Mouse (Mus musculus) midbrain, embryonic 10.5 days (tissue): ENCODE data around the gene Gstm7. TPM values are rescaled to one million over a fixed set of nuclear protein-coding genes. Genes with fewer than 3 reads are reported as not detected.
"Not testable (repeated sequence)": the region's sequence is repeated elsewhere in the genome, so short reads cannot be mapped to it uniquely, and the experiment has no call there.

Experiments
- DNase-seq: peaks from one replicate; pipeline ENCODE4 v3.0.0-alpha.2; 2017; ENCODE audit warnings: low spot score
- H3K27ac ChIP-seq: fragments of 300-500 bp; sonication (generic); replicated peaks from 2 replicates; pipeline ENCODE4 v1.5.1; 2016; ENCODE audit warnings: mild to moderate bottlenecking
- H3K27me3 ChIP-seq: fragments of 300-500 bp; sonication (generic); 2 replicates; pipeline ENCODE4 v1.6.1; 2016; ENCODE audit warnings: low read depth, mild to moderate bottlenecking; ENCODE audit not compliant: poor library complexity, severe bottlenecking
- H3K36me3 ChIP-seq: fragments of 300-500 bp; sonication (generic); 2 replicates; pipeline ENCODE4 v1.6.1; 2016; ENCODE audit warnings: mild to moderate bottlenecking, moderate library complexity
- H3K4me1 ChIP-seq: fragments of 300-500 bp; sonication (generic); 2 replicates; pipeline ENCODE4 v1.6.1; 2016
- H3K4me3 ChIP-seq: fragments of 300-500 bp; sonication (generic); 2 replicates; pipeline ENCODE4 v1.5.1; 2016; ENCODE audit warnings: mild to moderate bottlenecking, moderate library complexity
- H3K9me3 ChIP-seq: fragments of 300-500 bp; sonication (generic); replicated peaks from 2 replicates; pipeline ENCODE4 v1.6.1; 2016; ENCODE audit warnings: mild to moderate bottlenecking
- WGBS: fragments of 180-500 bp; shearing (Covaris S2); methylation state at CpG from one replicate; pipeline ENCODE4 v1.1.7; 2016; 5-methylcytosine and 5-hydroxymethylcytosine counted together
- polyA plus RNA-seq: library from polyadenylated mRNA; unstranded; fragments of >200 nt; fragmentation: Nextera tagmentation; extraction: Ambion mirVana; gene quantifications from 2 replicates; pipeline ENCODE4 v1.2.1, GENCODE M21; 2016

The Gstm7 gene
- polyA plus RNA-seq, 1 experiment from 2014 or later, result 20.6 TPM

- H3K36me3 ChIP-seq, result peaks cover 29% of the 10 kb centered on the region
- peaks cover 14% of the 10 kb centered on the region for H3K4me1 ChIP-seq
- H3K27me3 ChIP-seq, result no peaks in the 10 kb centered on the region
- peak within 1 kb of the TSS; percentile 92 for H3K27ac ChIP-seq
- DNase-seq, result peak; percentile 88
- H3K4me3 ChIP-seq, result peak within 1 kb of the TSS; percentile 65
- H3K9me3 ChIP-seq, result no peaks in the 10 kb centered on the region
- 9% methylated on average over 40 of the region's 40 CpGs for WGBS
Observed at GRCm38 (mm10) chr3:107895720-107896569, 35.7 kb downstream of the Gstm7 start, which contains the start of gene Gstm5. Gstm5 (plus strand) TSS chr3:107895821.

- Histone ChIP-seq H3K4me3 (peak overlapping the region; percentile 65), H3K27ac (peak overlapping the region; percentile 92), H3K27me3 (no peaks in the 10 kb centered on the region), H3K9me3 (no peaks in the 10 kb centered on the region), H3K36me3 (peaks cover 29% of the 10 kb centered on the region), H3K4me1 (peaks cover 14% of the 10 kb centered on the region)
- DNase-seq, result no peak
- 16% methylated on average over 6 of the region's 6 CpGs for WGBS
Observed at GRCm38 (mm10) chr3:107895194-107895719, 36.4 kb downstream of the Gstm7 start.

- H3K9me3 ChIP-seq, DNase-seq, H3K36me3 ChIP-seq, H3K4me1 ChIP-seq, H3K4me3 ChIP-seq, H3K27ac ChIP-seq, H3K27me3 ChIP-seq: not testable (repeated sequence)
- WGBS, result 83% methylated on average over 2 of the region's 2 CpGs
Observed at GRCm38 (mm10) chr3:107889236-107889635, 42.4 kb downstream of the Gstm7 start.

GRCm38 (mm10) chr3:107887674-107888495 is 43.7 kb downstream of the Gstm7 start:
- Histone ChIP-seq H3K4me1 (no peaks in the 10 kb centered on the region), H3K4me3 (no peak overlapping the region), H3K27me3 (no peaks in the 10 kb centered on the region), H3K36me3 (no peaks in the 10 kb centered on the region; the same call in 1 of the 2 replicates), H3K27ac (no peak overlapping the region), H3K9me3 (no peaks in the 10 kb centered on the region)
- no peak for DNase-seq
- WGBS, result 92% methylated on average over 9 of the region's 9 CpGs

GRCm38 (mm10) chr3:107877747-107878736 is 53.6 kb downstream of the Gstm7 start:
- WGBS, result 84% methylated on average over 12 of the region's 12 CpGs
- no peak for DNase-seq
- no peaks in the 10 kb centered on the region for H3K27me3 ChIP-seq
- H3K9me3 ChIP-seq, result no peaks in the 10 kb centered on the region
- H3K27ac ChIP-seq, result no peak overlapping the region
- H3K36me3 ChIP-seq, result no peaks in the 10 kb centered on the region
- peaks cover 6% of the 10 kb centered on the region for H3K4me1 ChIP-seq
- no peak overlapping the region for H3K4me3 ChIP-seq

- Histone ChIP-seq H3K27me3 (no peaks in the 10 kb centered on the region), H3K4me3 (no peak within 1 kb of the TSS), H3K4me1 (peaks cover 6% of the 10 kb centered on the region), H3K9me3 (no peaks in the 10 kb centered on the region), H3K27ac (no peak within 1 kb of the TSS), H3K36me3 (no peaks in the 10 kb centered on the region)
- 82% methylated on average over 5 of the region's 5 CpGs for WGBS
- DNase-seq, result no peak
Observed at GRCm38 (mm10) chr3:107877005-107877404, 54.6 kb downstream of the Gstm7 start, which contains the start of gene Eps8l3. Eps8l3 (plus strand) TSS chr3:107877229.

Other genes starting within 250 kb of the Gstm7 start
- 92.4 and 99.8 TPM in 2 replicates for gene Ahcyl1, start 235.3 kb downstream of the Gstm7 start, polyA plus RNA-seq
- gene Csf1, start 171.3 kb downstream of the Gstm7 start, polyA plus RNA-seq, result 6.5 and 7.7 TPM in 2 replicates
- gene Eps8l3, start 54.6 kb downstream of the Gstm7 start, polyA plus RNA-seq, result not detected in 2 replicates
- gene Gstm5, start 36.0 kb downstream of the Gstm7 start, polyA plus RNA-seq, result 240 and 243 TPM in 2 replicates
- 13.1 and 13.4 TPM in 2 replicates for gene Gstm6, start 11.9 kb upstream of the Gstm7 start, polyA plus RNA-seq
- not detected in 2 replicates for gene Gstm3, start 37.5 kb upstream of the Gstm7 start, polyA plus RNA-seq
- gene Gstm2, start 54.6 kb upstream of the Gstm7 start, polyA plus RNA-seq, result 11.6 and 12.6 TPM in 2 replicates
- 34.1 and 35.0 TPM in 2 replicates for gene Gstm1, start 86.2 kb upstream of the Gstm7 start, polyA plus RNA-seq
- 12.4 and 14.1 TPM in 2 replicates for gene Gstm4, start 113.1 kb upstream of the Gstm7 start, polyA plus RNA-seq
- gene Ampd2, start 154.8 kb upstream of the Gstm7 start, polyA plus RNA-seq, result 60.0 and 63.8 TPM in 2 replicates
- 0.72 and 1.5 TPM in 2 replicates for gene Gnat2, start 161.0 kb upstream of the Gstm7 start, polyA plus RNA-seq
- 204 and 211 TPM in 2 replicates for gene Gnai3, start 214.3 kb upstream of the Gstm7 start, polyA plus RNA-seq
- gene Gpr61, start 223.1 kb upstream of the Gstm7 start, polyA plus RNA-seq, result 0.33 and 0.41 TPM in 2 replicates